Mouse (Mus musculus) kidney, postnatal 0 days (tissue): Measurements from ENCODE around the gene Rnpep. TPM values are rescaled to one million over a fixed set of nuclear protein-coding genes. Genes with fewer than 3 reads are reported as not detected.

Experiments used
- ATAC-seq: fragments of 200-750 bp; cut with Nextera tagmentation; replicated peaks from 2 replicates; pipeline ENCODE4 v1.8.0; 2017; ENCODE audit warnings: low read depth, moderate number of reproducible peaks, moderate TSS enrichment, moderate library complexity; ENCODE audit not compliant: low FRiP score
- DNase-seq: peaks from one replicate; pipeline ENCODE4 v3.0.0-alpha.2; 2016; ENCODE audit warnings: low spot score
- H3K27ac ChIP-seq: fragments of 300-500 bp; sonication (generic); 2 replicates; pipeline ENCODE4 v1.5.1; 2014; ENCODE audit warnings: mild to moderate bottlenecking
- H3K27me3 ChIP-seq: fragments of 300-500 bp; sonication (generic); 2 replicates; pipeline ENCODE4 v1.6.1; 2014; ENCODE audit warnings: low read length, mixed read lengths; ENCODE audit not compliant: insufficient read depth
- H3K36me3 ChIP-seq: fragments of 300-500 bp; sonication (generic); 2 replicates; pipeline ENCODE4 v1.6.1; 2014; ENCODE audit warnings: low read length, mixed read lengths; ENCODE audit not compliant: insufficient read depth
- H3K4me1 ChIP-seq: fragments of 300-500 bp; sonication (generic); replicated peaks from 2 replicates; pipeline ENCODE4 v1.6.1; 2014; ENCODE audit warnings: antibody characterized with exemption, low read length, mixed read lengths; ENCODE audit not compliant: insufficient read depth
- H3K4me2 ChIP-seq: fragments of 300-500 bp; sonication (generic); 2 replicates; pipeline ENCODE4 v1.6.1; 2014; ENCODE audit warnings: mild to moderate bottlenecking, low read length, moderate library complexity, mixed read lengths
- H3K4me3 ChIP-seq: fragments of 300-500 bp; sonication (generic); replicated peaks from 2 replicates; pipeline ENCODE4 v1.5.1; 2014; ENCODE audit warnings: low read depth, low read length
- H3K9ac ChIP-seq: fragments of 300-500 bp; sonication (generic); 2 replicates; pipeline ENCODE4 v1.6.1; 2014; ENCODE audit warnings: low read depth, low read length
- H3K9me3 ChIP-seq: fragments of 300-500 bp; sonication (generic); replicated peaks from 2 replicates; pipeline ENCODE4 v1.6.1; 2016; ENCODE audit warnings: low read length, inconsistent platforms, mixed read lengths
- CTCF ChIP-seq: IDR thresholded peaks from 2 replicates; pipeline ENCODE4 v1.5.1; 2016; ENCODE audit warnings: antibody characterized with exemption, low read depth, mild to moderate bottlenecking, moderate library complexity
- WGBS: fragments of 180-500 bp; shearing (Covaris S2); extraction: QIAGEN DNeasy Blood & Tissue Kit; methylation state at CpG from one replicate; pipeline ENCODE4 v1.1.7; 2014; 5-methylcytosine and 5-hydroxymethylcytosine counted together
- polyA plus RNA-seq: library from polyadenylated mRNA; unstranded; fragments of >200 nt; fragmentation: Nextera tagmentation; extraction: Ambion mirVana; gene quantifications from 2 replicates; pipeline ENCODE4 v1.2.1, GENCODE M21; 2015

Rnpep gene
- polyA plus RNA-seq = 56.5 and 62.8 TPM in 2 replicates

GRCm38 (mm10) chr1:135283826-135284291, at the start of gene Rnpep:
TSS of gene Rnpep (minus strand) at chr1:135284084.
- WGBS = under 1% methylated on average over 38 of the region's 39 CpGs

GRCm38 (mm10) chr1:135330578-135330977, 46.7 kb upstream of the Rnpep start:
- no peak for TF ChIP-seq CTCF
- Histone ChIP-seq H3K9ac (no peak overlapping the region), H3K36me3 (no peaks in the 10 kb centered on the region), H3K4me1 (no peaks in the 10 kb centered on the region), H3K4me3 (no peak overlapping the region), H3K4me2 (no peak overlapping the region), H3K27ac (no peak overlapping the region), H3K27me3 (no peaks in the 10 kb centered on the region), H3K9me3 (no peaks in the 10 kb centered on the region)
- 78% methylated on average over 6 of the region's 6 CpGs for WGBS
- ATAC-seq (no peak), DNase-seq (no peak)

More at GRCm38 (mm10) chr1:135283826-135284291, at the start of gene Rnpep:
- Histone ChIP-seq H3K9me3 (no peaks in the 10 kb centered on the region), H3K9ac (peak within 1 kb of the TSS; percentile 89), H3K27ac (peak within 1 kb of the TSS; percentile 87), H3K36me3 (no peaks in the 10 kb centered on the region), H3K4me1 (no peaks in the 10 kb centered on the region), H3K4me3 (peak within 1 kb of the TSS; percentile 74), H3K27me3 (no peaks in the 10 kb centered on the region), H3K4me2 (peak within 1 kb of the TSS; percentile 80)
- ATAC-seq = peak; percentile 87
- DNase-seq = peak; percentile 82
- no peak for TF ChIP-seq CTCF

GRCm38 (mm10) chr1:135328368-135328767, 44.5 kb upstream of the Rnpep start:
- Histone ChIP-seq H3K4me1 (no peaks in the 10 kb centered on the region), H3K27me3 (no peaks in the 10 kb centered on the region), H3K27ac (no peak overlapping the region), H3K9me3 (no peaks in the 10 kb centered on the region), H3K36me3 (no peaks in the 10 kb centered on the region), H3K4me2 (no peak overlapping the region), H3K9ac (no peak overlapping the region), H3K4me3 (no peak overlapping the region)
- no peak for TF ChIP-seq CTCF
- DNase-seq (no peak), ATAC-seq (no peak)
- WGBS = 42% methylated on average over 5 of the region's 5 CpGs

- no peaks in the 10 kb centered on the region for H3K9me3 ChIP-seq
- no peak for TF ChIP-seq CTCF
- 0 out of 2 replicates have a peak overlapping the region, but pooled peaks have one; percentile 2 for H3K4me3 ChIP-seq
- ATAC-seq (no peak), DNase-seq (no peak)
- 82% methylated on average over 2 of the region's 2 CpGs for WGBS
- H3K4me1 ChIP-seq = no peaks in the 10 kb centered on the region
- H3K4me2 ChIP-seq = 0 out of 2 replicates have a peak overlapping the region, but pooled peaks have one; percentile 45
- H3K27ac ChIP-seq = no peak overlapping the region
- no peak overlapping the region for H3K9ac ChIP-seq
- H3K36me3 ChIP-seq = no peaks in the 10 kb centered on the region
- no peaks in the 10 kb centered on the region for H3K27me3 ChIP-seq
These were observed 42.0 kb upstream of the Rnpep start for GRCm38 (mm10) chr1:135325934-135326333.

GRCm38 (mm10) chr1:135324571-135324970, 40.7 kb upstream of the Rnpep start, which contains the start of gene Lmod1:
TSS of gene Lmod1 (plus strand) at chr1:135324807.
- Histone ChIP-seq H3K4me3 (peak within 1 kb of the TSS; percentile 21; the same call in 1 of the 2 replicates), H3K27ac (no peak within 1 kb of the TSS), H3K27me3 (no peaks in the 10 kb centered on the region), H3K4me2 (peak within 1 kb of the TSS; percentile 45), H3K9ac (peak within 1 kb of the TSS; percentile 9; the same call in 1 of the 2 replicates), H3K36me3 (no peaks in the 10 kb centered on the region), H3K4me1 (no peaks in the 10 kb centered on the region), H3K9me3 (no peaks in the 10 kb centered on the region)
- 6% methylated on average over 8 of the region's 8 CpGs for WGBS
- peak; percentile 51 for TF ChIP-seq CTCF
- DNase-seq = peak; percentile 93
- peak; percentile 90 for ATAC-seq

- ATAC-seq = no peak
- no peaks in the 10 kb centered on the region for H3K27me3 ChIP-seq
- 60% methylated on average over 7 of the region's 7 CpGs for WGBS
- no peak overlapping the region for H3K4me3 ChIP-seq
- H3K27ac ChIP-seq = no peak overlapping the region
- no peak overlapping the region for H3K4me2 ChIP-seq
- no peaks in the 10 kb centered on the region for H3K4me1 ChIP-seq
- no peak overlapping the region for H3K9ac ChIP-seq
- no peak for DNase-seq
- H3K36me3 ChIP-seq = no peaks in the 10 kb centered on the region
- no peak for TF ChIP-seq CTCF
- no peaks in the 10 kb centered on the region for H3K9me3 ChIP-seq
These were observed 39.5 kb upstream of the Rnpep start for GRCm38 (mm10) chr1:135323367-135323901.
